Mouse (Mus musculus) thymus, postnatal 0 days (tissue): Measurements from ENCODE around the gene Nmb. TPM values are rescaled to one million over a fixed set of nuclear protein-coding genes. Genes with fewer than 3 reads are reported as not detected.
"Not testable (repeated sequence)": the region's sequence is repeated elsewhere in the genome, so short reads cannot be mapped to it uniquely, and the experiment has no call there.

Experiments used
- DNase-seq: peaks from one replicate; pipeline ENCODE4 v3.0.0-alpha.2; 2015; ENCODE audit warnings: low spot score
- polyA plus RNA-seq: library from polyadenylated mRNA; unstranded; fragments of >200 nt; fragmentation: Nextera tagmentation; extraction: Ambion mirVana; gene quantifications from 2 replicates; pipeline ENCODE4 v1.2.1, GENCODE M21; 2015

Nmb gene
- 28.0 and 32.1 TPM in 2 replicates for polyA plus RNA-seq

DNA sequence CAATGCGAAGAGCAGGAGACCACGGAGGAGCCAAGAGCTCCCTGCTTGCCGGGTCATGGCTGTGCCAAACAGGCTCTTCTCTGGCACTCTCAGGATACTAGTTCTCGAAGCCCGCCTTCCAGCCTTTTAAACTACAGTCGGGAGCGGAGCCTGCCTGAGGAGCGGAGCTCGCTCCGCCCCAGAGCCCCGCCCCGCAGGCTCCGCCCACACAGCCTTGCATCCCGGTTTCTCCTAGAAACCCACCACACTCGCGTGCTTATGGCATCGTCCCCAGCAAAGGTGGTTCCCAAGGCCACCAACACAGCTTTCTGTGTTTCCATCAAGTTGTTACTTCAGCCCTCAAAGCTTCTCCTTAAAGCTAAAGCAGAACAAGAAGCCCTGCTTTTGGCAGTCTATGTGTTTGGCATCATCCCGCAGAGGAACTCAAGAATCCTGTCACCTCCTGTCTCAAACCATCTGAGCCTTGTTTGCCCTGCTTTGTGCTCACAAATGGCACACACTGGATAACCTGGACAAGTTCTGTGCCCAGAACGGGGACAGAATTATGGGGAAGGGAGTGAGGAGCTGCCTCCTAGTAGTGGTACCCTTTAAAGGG is at the start of gene Nmb:
Gene Nmb (minus strand): TSS at position 156 of the 595 bp plus-strand sequence.
- DNase-seq = peak; percentile 33

DNA sequence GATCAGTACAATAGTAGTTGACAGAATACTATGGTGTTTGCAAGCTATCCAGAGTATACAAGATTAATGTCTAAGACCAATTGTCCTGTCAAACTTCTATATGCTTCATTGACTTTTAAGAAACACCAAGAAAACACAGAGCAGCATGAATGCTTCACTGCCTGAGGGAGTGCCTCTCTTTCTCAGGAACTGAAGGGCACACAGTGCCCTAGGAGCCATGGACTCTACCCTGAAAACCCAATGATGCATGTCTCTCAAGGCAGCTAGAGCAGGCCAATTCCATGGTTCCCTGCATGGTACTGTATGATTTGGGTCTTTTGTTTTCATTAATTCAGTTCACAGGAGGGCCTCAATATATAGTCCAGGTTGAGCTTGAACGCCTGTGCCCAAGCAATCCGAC is 49.4 kb upstream of the Nmb start:
- DNase-seq = no peak

DNA sequence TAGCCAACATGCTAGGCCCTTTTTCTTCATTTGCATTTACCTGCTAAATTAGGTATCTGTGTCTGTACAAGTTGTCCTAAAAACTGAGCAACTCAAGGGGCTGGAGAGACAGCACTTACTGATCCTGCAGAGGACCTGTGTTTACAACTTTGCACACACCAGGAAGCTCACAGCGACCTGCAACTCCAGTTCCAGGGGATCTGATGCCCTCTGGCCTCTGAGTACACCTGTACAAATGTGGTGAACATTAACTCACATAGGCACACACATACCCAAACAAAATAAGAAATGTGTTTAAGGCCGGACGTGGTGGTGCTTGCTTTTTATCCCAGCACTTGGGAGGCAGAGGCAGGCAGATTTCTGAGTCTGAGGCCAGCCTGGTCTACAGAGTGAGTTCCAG is 47.3 kb upstream of the Nmb start:
- no peak for DNase-seq

DNA sequence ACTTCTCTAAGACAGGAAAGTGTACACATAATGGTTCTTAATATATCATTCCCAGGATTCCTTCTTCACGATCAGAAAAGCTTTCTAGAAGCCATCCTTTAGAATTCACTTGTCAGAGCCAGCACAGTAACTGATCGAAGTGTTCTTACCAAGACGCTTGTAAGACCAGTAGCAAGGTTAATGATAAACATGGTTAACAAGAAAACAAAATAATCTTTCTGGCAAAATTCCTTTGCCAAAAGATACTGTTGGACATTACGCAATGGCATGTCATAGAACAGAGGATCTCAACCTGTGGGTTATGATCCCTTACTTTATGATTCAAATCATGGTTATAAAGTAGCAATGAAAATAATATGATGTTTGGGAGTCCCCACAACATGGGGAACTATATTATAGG is 46.6 kb upstream of the Nmb start:
- DNase-seq = no peak

DNA sequence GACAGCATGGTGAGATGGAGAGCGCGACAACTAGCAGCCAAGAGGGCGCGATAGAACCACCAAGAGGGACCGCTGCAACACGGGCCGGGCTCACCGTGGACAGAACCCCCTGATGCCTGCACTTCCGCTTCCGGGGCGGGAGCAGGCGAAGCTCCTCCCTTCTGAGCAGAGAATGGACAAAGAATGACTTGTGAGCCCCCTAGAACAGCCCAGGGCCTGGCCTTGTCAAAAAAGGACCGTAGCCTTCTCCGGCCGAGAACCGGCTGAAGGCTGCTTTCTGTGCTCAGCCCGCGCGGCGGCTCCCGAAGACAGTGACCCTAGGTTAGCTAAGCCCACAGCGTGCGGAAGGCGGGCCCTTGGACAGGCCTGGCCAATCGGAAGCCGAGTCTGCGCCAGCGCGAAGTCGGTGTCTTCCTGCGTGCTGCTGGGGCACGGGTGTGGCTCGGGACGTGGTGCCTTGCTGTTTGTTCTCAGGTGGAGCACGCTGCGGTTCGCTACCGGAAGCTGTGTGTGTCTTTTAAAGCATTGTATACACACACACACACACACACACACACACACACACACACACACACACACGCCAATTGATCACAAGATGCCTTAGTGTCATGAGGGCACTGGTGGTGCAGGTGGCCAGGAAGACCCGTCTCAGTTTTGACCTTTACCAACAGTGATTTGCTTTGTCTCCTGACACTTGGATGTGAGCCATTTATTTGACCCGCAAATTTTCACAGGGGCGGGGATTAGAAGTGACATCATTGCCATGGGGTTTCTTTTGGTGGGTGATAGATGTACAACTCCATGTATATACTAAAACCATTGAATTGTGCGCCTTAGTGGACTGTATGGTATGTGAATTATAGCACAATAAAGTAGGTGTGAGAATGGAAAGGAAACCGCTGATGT is 42.8 kb upstream of the Nmb start, which contains the start of gene Sec11a:
Gene Sec11a (minus strand): TSS at position 336 of the 906 bp plus-strand sequence.
- peak; percentile 96 for DNase-seq

DNA sequence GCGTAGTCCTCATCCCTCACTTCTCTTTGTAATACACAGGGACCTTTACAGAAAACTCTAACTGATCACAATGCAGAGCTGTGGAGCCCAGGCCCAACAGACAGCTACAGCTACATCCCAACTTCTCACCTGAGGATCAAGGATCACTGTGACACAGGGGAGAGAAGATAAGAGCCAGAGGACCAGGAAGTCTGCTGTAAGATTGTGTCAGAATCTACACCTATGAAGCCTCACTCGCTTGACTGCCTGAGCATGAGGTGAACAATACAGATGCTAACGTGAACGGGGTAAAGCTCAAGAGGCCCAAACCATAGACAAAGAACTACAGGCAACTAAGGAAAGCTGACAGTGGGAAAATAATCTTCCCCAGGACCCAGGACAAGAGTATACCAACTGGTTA is 34.9 kb upstream of the Nmb start:
- no peak for DNase-seq

DNA sequence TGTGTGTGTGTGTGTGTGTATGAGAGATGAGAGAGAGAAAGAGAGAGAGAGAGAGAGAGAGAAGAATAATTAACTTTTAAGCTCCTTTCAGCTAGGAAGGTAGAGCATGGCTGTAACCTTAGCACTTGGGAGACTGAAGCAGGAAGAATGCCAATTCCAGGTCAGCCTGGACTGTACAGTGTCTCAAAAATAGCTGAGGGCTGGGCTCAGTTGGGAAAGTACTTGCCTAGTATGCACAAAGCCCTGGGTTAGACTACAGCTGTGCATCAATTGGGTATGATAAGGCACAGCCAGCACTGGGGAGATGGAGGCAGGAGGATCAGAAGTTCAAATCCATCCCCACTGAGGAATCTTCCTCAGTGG is 32.4 kb upstream of the Nmb start:
- not testable (repeated sequence) for DNase-seq

DNA sequence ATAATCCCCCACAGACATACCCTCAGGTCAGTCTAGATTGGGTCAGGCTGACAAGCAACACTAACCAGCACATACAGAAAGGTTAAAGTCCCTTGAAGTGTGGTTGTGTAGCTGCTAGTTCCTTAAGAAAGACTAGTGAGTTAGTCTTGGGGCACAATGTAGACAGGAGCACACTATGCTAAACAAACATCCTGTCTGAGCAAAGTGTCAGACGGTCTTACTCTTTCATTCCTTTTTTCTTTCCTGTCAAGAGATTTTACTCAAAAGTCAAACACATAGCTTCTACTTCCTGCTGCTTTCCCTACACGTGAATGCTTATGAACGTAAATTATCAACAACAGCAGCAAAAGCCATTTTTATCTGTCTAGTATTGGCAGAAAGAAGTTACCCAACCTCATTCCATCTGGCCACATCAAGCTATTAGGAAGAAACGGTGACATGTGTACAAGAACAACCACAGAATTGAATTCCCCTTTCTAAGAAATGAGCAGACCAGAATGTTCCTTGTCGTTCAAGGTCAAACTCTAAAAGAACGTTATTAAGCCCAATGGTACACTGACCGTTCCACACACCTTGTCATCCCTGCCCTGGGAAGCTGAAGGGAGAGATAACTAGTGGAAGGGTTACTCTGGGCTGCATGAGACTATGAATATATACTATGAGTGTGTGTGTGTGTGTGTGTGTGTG is 31.9 kb upstream of the Nmb start:
- DNase-seq = peak; percentile 32

DNA sequence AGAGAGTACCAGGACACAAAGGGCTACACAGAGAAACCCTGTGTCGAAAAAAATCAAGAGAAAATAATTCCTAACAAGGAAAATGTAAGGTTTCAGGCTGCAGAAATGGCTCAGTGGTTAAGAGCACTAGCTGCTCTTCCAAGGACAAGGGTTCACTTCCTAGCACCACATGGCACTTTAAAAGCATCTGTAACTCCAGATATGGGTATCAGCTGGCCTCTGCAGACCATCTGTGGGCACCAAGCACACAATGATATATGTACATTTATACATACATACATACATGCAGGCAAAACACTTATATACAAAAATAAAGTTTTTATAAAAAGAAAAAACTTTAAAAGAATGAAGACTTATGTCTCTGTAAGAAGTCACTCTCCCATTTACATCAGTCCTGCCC is 31.0 kb upstream of the Nmb start:
- DNase-seq = no peak

DNA sequence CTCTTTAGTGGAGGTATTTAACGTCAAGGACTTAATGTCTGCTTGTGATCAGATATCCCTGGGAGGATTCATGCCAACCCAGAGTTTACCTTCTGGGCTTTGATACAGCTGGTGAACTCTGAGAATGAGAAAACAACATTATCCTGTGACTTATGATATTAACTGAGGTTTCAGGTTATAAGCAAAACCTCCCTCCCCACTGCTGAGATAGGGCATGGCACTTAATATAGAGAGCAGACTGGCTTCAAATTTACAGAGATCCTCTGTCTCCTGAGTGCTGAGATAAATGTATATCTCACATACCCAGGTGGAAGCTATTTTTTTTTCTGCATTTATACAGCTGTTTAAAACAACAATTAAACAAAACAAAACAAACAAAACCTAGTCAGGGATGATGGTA is 27.9 kb upstream of the Nmb start:
- DNase-seq = no peak

DNA sequence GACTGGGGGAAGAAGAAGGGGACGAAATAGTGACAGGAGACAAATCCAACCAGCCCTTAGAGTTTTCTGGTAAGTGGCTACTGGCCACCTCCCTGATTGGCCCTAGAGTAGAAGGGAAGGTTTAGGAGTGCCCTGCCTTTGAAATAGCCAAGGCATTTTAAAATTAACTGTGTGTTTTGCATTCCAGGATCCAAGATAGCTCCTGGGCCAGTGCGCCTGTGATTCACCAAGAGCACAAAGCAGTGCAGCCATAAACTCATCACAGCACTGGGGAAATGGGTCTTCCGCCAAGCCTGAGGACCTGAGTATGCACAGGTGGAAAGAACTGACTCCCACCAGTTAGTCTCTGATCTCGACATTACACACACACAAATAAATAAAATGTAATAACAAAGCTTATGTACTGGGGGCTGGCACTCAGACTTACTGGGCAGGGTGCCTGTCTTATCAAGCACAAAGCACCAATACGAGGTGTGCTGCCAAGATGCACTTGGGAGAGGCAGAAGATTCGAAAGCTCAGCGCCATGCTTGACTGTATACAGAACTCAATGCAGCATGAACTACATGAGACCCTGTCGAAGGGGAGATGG is 26.8 kb upstream of the Nmb start:
- no peak for DNase-seq

DNA sequence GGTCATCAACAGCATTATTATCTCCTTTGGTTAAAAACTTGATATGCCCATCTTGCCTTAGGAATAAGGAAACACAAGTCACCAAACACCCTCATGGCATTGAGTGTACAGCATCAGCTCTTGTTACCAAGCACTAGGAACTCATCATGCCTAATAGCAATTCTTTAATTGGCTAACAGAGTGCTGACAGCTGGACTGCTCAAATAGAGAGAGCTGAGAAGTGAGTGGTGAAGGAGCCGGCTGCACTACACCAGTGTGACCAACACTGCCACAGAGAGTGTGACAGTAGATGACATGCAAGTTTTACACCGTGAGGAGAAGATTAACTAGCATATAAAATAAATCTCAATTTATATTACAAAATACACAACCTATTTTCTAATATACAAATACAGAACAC is 18.3 kb upstream of the Nmb start:
- DNase-seq = no peak

DNA sequence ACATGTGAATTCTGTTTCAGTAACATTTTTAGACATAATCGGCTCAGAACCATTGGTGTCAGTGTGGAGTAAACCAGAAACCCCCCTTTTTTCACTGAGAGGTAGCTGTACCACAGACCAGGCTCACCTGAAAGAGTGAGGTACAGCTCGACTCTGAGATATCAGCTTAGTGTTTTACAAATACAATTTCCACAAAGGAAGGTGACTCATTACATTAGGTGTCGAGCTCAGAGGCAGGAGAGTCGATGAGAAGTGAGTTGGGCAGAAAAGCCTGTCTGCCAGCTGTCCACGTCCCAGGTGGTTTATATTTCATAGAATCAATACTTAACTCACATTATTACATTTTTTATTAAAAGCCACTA is 14.8 kb upstream of the Nmb start:
- no peak for DNase-seq

DNA sequence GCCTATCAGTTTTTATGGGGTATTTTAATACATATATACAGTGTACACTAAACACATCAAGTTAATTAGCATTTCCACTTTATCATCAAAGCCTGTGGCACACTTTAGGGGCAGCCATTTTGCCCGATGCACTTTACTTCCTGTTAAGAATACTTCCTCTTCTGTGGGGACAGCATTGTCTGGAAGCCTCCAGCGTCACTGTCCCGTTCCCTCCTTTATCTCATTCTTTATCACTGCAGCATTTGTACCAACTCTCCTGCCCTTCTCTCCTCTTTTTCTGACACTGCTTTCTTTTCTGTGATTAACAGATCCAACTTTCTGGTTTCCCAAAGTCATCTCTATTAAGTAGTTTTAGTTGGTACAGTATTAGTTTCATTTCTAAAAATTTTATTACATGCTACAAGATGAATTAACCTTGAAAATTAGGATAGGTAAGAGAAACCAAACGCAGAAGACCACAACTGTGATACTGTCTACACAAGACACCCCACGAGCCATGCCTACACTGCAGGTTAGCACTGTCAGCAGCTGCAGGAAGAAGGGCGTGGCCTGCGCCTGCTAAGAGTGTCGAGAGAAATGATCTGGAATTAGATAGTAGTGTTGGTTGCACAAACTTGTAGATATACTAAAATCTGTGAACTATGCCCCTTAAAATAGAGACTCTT is 14.2 kb upstream of the Nmb start:
- peak; percentile 56 for DNase-seq

DNA sequence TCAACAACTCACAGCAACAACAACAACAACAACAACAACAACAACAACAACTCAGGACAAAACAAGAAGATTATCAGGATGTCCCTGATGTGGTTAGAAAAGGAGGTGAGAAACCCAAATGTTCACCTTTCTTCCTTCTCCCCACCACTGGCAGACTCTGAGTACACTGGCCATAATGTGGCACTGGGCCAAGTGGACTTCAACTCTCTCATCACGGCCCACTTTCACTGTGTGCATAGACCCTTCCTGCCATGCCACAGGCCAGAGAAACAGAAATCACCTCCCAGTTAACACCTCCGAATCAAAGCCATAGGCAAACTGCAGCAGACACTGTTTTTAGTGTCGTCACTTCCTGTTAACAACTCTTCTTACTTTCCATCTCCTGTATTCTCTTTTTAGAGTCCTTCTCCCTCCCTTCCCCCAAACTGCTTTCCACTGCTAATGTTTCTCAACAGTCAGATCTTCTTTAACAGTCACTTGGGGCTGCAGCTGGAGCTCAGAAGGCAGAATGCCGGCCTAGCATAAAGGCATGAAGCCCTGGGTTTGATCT is 13.1 kb upstream of the Nmb start:
- peak; percentile 46 for DNase-seq

DNA sequence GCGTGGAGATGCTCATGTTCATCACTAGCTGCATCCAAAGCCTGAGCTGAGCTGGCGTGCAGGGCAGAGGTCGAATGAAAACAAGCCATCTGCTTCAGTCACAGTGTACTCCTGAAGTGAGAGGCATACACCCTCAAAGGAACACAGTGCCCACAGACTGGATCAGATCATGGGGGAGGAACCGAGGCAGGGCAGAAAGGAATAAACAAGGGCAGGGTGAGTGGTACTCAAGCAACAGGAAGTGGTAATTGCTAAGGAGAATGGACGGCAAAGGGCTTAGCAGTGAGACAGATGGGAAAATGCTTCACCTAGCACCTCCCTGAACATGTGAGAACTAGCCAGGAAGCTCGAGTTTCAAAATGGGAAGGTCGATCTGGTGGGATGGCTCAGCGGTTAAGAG is 7.6 kb upstream of the Nmb start:
- DNase-seq = no peak

DNA sequence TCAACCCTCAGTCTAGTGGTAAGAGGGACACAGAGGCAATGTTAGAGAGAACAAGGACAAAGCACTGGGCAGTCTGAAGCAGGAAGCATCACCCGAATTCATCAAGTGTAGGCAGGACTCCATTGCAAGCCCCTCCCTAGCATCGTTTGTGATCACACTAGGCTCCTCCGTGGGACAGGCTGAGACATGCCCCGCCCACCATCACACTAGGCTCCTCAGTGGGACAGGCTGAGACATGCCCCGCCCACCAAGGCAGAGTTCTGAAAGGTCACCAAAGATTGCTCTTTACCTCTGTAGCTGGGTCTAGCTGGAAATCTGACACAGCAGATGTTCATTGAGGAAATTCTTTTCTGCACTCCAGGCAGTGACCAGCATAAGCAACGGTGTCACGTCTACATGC is 6.2 kb upstream of the Nmb start:
- DNase-seq = no peak

DNA sequence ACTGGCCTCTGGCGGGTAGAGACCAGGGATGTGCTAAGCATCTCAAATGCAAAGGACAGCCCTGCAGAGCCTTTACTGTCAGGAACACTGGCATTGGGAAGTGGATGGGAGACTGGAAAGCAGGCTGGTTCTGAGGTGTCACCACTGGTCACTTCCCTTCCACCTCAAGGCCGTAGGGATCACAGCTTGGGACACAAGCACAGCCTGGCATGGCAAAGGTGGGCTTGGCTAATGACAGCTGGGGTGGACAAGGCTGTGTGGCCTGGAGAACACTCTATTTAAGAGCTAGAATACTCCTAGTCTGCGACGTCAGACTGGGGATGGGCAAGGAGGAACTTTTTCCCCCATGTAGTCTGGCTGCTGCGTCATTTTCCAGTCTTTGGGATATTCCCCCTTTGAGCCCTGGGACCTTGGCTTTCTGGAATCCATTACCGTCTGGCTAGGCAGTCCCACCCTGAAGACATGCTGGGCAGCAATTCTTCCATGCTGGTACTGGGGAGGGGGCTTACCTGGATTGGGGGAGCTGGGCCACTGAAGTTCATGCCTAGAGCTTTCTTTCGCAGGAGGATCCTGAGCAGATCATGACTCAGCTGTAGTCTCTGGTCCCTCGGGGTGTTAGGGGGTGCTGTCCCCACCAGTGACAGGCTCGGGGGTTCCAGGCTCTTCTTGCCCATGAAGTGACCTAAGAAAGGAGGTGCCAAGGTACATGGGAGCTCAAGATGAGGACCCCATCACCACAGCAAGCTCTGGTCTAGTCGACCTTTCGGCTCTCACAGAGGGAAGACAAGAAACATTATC is 1.1 kb downstream of the Nmb start:
- DNase-seq = no peak

DNA sequence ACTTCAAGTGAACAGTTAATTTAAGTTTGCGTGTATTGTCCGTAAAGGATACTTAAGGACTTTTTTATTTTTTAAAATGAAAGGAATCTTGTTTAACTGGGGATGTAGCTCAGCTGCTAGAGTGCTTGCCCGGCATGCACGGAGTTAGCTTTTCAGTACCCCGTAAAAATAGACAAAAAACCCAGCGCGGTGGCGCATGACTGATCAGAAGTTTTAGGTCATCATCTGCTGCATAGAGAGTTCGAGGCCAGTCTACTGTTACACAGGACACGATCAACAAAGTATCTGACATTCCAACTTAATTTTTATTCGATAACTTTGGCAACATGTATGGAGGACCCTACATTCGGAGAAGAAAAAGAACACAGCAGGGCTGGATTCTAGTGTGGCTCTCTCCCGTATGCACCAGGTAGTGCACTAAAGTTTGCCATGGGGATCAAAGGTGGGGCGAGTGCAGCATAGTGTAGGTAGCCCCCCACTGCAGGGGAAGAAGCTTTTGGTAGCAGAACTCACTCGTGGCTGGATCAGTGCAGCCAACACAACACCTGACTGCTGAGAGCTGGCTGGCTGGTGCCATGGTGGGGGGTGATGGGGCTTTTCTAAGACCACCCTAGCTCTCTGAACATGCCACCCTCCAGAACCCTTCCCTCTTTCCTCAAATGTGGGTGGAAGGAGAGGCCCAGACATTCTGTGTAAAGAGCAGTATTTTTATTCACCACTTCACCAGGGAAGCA is 3.2 kb downstream of the Nmb start:
- peak; percentile 33 for DNase-seq
